Mouse (Mus musculus) liver, postnatal 0 days (tissue): ENCODE measurements at regions not wholly inside any gene's neighbourhood (a gene's known extent, or its start where the extent isn't known, plus 50 kb on each side); places are given as distances from the start of the nearest gene placed in this dataset.

Experiments
- CTCF ChIP-seq: sonication (generic); IDR thresholded peaks from 2 replicates; pipeline ENCODE4 v1.5.1; 2016; ENCODE audit warnings: antibody characterized with exemption, low read depth
- EP300 ChIP-seq: IDR thresholded peaks from 2 replicates; pipeline ENCODE4 v1.6.1; 2016; ENCODE audit warnings: antibody characterized with exemption, low read depth, mild to moderate bottlenecking

- TF ChIP-seq EP300 = no peak
- no peak for TF ChIP-seq CTCF
Measured at GRCm38 (mm10) chr6:140191341-140191740, 150.1 kb upstream of the Plcz1 start.
